Mouse (Mus musculus): ENCODE data around the gene Odf3b.

- no peak for TF ChIP-seq GATA1 (IDR thresholded peaks at IDR 0.05; ENCODE audit: borderline replicate concordance, low read length)
- TF ChIP-seq FLI1 (IDR thresholded peaks at IDR 0.05; ENCODE audit: low read length): no peak
Measured at GRCm38 (mm10) chr15:89415282-89415681, 36.2 kb upstream of the Odf3b start.
